Mouse (Mus musculus) midbrain, embryonic 10.5 days (tissue): ENCODE measurements around the gene Serpina9. TPM values are rescaled to one million over a fixed set of nuclear protein-coding genes. Genes with fewer than 3 reads are reported as not detected.
"Not testable (repeated sequence)": the region's sequence is repeated elsewhere in the genome, so short reads cannot be mapped to it uniquely, and the experiment has no call there.

Experiments
- DNase-seq: peaks from one replicate; pipeline ENCODE4 v3.0.0-alpha.2; 2017; ENCODE audit warnings: low spot score
- H3K27ac ChIP-seq: fragments of 300-500 bp; sonication (generic); replicated peaks from 2 replicates; pipeline ENCODE4 v1.5.1; 2016; ENCODE audit warnings: mild to moderate bottlenecking
- H3K27me3 ChIP-seq: fragments of 300-500 bp; sonication (generic); 2 replicates; pipeline ENCODE4 v1.6.1; 2016; ENCODE audit warnings: low read depth, mild to moderate bottlenecking; ENCODE audit not compliant: poor library complexity, severe bottlenecking
- H3K36me3 ChIP-seq: fragments of 300-500 bp; sonication (generic); 2 replicates; pipeline ENCODE4 v1.6.1; 2016; ENCODE audit warnings: mild to moderate bottlenecking, moderate library complexity
- H3K4me1 ChIP-seq: fragments of 300-500 bp; sonication (generic); 2 replicates; pipeline ENCODE4 v1.6.1; 2016
- H3K4me3 ChIP-seq: fragments of 300-500 bp; sonication (generic); 2 replicates; pipeline ENCODE4 v1.5.1; 2016; ENCODE audit warnings: mild to moderate bottlenecking, moderate library complexity
- H3K9me3 ChIP-seq: fragments of 300-500 bp; sonication (generic); replicated peaks from 2 replicates; pipeline ENCODE4 v1.6.1; 2016; ENCODE audit warnings: mild to moderate bottlenecking
- WGBS: fragments of 180-500 bp; shearing (Covaris S2); methylation state at CpG from one replicate; pipeline ENCODE4 v1.1.7; 2016; 5-methylcytosine and 5-hydroxymethylcytosine counted together
- polyA plus RNA-seq: library from polyadenylated mRNA; unstranded; fragments of >200 nt; fragmentation: Nextera tagmentation; extraction: Ambion mirVana; gene quantifications from 2 replicates; pipeline ENCODE4 v1.2.1, GENCODE M21; 2016

Gene Serpina9
- polyA plus RNA-seq, 1 experiment from 2014 or later, result not detected

DNA sequence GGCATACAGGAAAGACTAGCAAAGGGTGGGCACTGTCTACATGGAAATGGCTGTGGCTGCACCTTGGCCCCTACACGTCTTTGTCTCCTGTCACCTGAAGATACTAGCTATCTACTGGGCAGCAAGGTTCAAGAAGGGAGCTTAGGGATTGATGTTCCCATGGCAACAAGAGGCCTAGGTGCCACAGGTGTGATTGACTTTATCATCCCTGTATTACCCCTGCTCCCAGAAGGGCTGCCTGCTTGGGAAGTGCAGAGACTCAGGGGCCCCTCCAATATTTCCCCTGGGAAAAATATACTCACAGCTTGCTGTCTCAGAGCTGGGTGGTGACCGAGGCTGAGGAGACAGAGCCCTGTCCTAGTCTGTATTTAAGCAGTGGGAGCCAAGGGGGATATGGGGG is 57.0 kb downstream of the Serpina9 start:
- not testable (repeated sequence) for H3K4me1 ChIP-seq, DNase-seq, H3K36me3 ChIP-seq, H3K27ac ChIP-seq, H3K27me3 ChIP-seq, H3K4me3 ChIP-seq
- H3K9me3 ChIP-seq, result peaks cover 13% of the 10 kb centered on the region
- WGBS, result 89% methylated on average over 2 of the region's 2 CpGs

DNA sequence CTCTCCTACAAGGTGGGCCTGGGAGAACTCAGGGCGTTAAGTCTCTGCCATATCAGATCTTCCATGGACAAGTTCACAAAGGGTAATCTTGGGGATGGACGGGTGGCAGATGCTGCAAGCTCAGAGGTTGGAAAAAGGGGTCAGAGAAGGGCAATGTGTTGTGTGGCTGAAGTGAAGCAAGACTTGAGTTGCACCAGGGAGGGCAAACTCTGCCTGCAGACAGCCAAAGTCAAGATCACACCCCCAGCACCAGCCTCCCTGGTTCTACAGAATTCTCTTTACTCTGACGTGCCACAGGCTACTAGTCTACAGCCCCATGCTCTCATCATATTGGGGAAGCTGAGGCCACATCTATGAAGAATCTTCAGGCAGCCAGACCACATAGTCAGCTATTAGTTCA is 60.6 kb downstream of the Serpina9 start:
- not testable (repeated sequence) for H3K36me3 ChIP-seq, H3K4me1 ChIP-seq, H3K27ac ChIP-seq, DNase-seq, H3K27me3 ChIP-seq, H3K4me3 ChIP-seq
- H3K9me3 ChIP-seq, result peaks cover 16% of the 10 kb centered on the region
- WGBS, result 79% methylated on average over 3 of the region's 3 CpGs

DNA sequence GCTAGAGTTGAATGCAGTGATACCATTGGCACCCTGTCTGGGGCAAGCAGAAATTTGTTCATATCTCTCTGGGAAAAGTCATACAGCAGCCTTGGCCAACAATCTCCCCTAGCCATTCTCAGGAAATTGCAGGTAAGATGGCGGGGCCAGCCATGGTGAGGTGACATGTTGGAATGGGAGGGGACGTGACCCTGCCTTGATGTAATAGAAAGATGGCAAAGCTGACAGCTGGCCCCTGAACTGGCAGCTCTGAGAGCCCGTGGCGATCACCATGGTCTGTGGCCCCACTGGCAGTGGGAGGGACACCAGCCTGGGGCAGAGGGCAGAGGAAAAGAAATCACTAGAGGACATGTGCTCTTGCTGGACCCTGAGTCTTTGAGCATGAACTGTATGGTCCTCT is 67.3 kb downstream of the Serpina9 start:
- H3K36me3 ChIP-seq, result no peaks in the 10 kb centered on the region
- H3K4me1 ChIP-seq, result no peaks in the 10 kb centered on the region
- H3K27me3 ChIP-seq, result no peaks in the 10 kb centered on the region
- H3K9me3 ChIP-seq, result peaks cover 47% of the 10 kb centered on the region
- DNase-seq, result no peak
- H3K4me3 ChIP-seq, result no peak overlapping the region
- 86% methylated on average over 4 of the region's 4 CpGs for WGBS
- no peak overlapping the region for H3K27ac ChIP-seq

Other genes with a start within 250 kb of the Serpina9 start
- gene Serpina1d, start 240.2 kb downstream of the Serpina9 start, polyA plus RNA-seq, result not detected in 2 replicates
- 0.09 TPM in 1 of 2 replicates, not detected in the other for gene Serpina1b, start 183.4 kb downstream of the Serpina9 start, polyA plus RNA-seq
- gene Serpina1a, start 150.2 kb downstream of the Serpina9 start, polyA plus RNA-seq, result not detected in 2 replicates
- gene Serpina1c, start 108.9 kb downstream of the Serpina9 start, polyA plus RNA-seq, result not detected in 2 replicates
- not detected in 2 replicates for gene Serpina1e, start 54.8 kb downstream of the Serpina9 start, polyA plus RNA-seq
- gene Serpina11, start 23.8 kb downstream of the Serpina9 start, polyA plus RNA-seq, result not detected in 2 replicates
- not detected in 2 replicates for gene Serpina12, start 30.7 kb upstream of the Serpina9 start, polyA plus RNA-seq
- not detected in 2 replicates for gene Serpina5, start 87.4 kb upstream of the Serpina9 start, polyA plus RNA-seq
- gene Serpina3a, start 99.0 kb upstream of the Serpina9 start, polyA plus RNA-seq, result not detected in 2 replicates
- not detected in 2 replicates for gene Serpina3b, start 114.2 kb upstream of the Serpina9 start, polyA plus RNA-seq
- gene Serpina3c, start 140.1 kb upstream of the Serpina9 start, polyA plus RNA-seq, result not detected in 2 replicates
- 0.27 and 0.30 TPM in 2 replicates for gene Serpina3f, start 200.8 kb upstream of the Serpina9 start, polyA plus RNA-seq
- gene Serpina3g, start 222.5 kb upstream of the Serpina9 start, polyA plus RNA-seq, result 0.25 TPM in 1 of 2 replicates, not detected in the other
- not detected in 2 replicates for gene Serpina3i, start 249.4 kb upstream of the Serpina9 start, polyA plus RNA-seq